Mouse (Mus musculus) forebrain, embryonic 12.5 days (tissue): ENCODE measurements at regions not wholly inside any gene's neighbourhood (a gene's known extent, or its start where the extent isn't known, plus 50 kb on each side); places are given as distances from the start of the nearest gene placed in this dataset.

Experiments used
- ATAC-seq: fragments of 200-750 bp; cut with Nextera tagmentation; 2 replicates; pipeline ENCODE4 v1.8.0; 2017; ENCODE audit warnings: moderate TSS enrichment; ENCODE audit not compliant: low FRiP score
- H3K27ac ChIP-seq: fragments of 300-500 bp; sonication (generic); 2 replicates; pipeline ENCODE4 v1.5.1; 2016; ENCODE audit warnings: mild to moderate bottlenecking
- H3K27me3 ChIP-seq: fragments of 300-500 bp; sonication (generic); 2 replicates; pipeline ENCODE4 v1.6.1; 2016; ENCODE audit warnings: mild to moderate bottlenecking
- H3K36me3 ChIP-seq: fragments of 300-500 bp; sonication (generic); replicated peaks from 2 replicates; pipeline ENCODE4 v1.6.1; 2016; ENCODE audit warnings: mild to moderate bottlenecking
- H3K4me1 ChIP-seq: fragments of 300-500 bp; sonication (generic); 2 replicates; pipeline ENCODE4 v1.6.1; 2016
- H3K4me2 ChIP-seq: fragments of 300-500 bp; sonication (generic); 2 replicates; pipeline ENCODE4 v1.6.1; 2016; ENCODE audit warnings: mild to moderate bottlenecking, moderate library complexity
- H3K4me3 ChIP-seq: fragments of 300-500 bp; sonication (generic); replicated peaks from 2 replicates; pipeline ENCODE4 v1.5.1; 2016; ENCODE audit warnings: mild to moderate bottlenecking
- H3K9ac ChIP-seq: fragments of 300-500 bp; sonication (generic); 2 replicates; pipeline ENCODE4 v1.6.1; 2016; ENCODE audit warnings: mild to moderate bottlenecking
- H3K9me3 ChIP-seq: fragments of 300-500 bp; sonication (generic); 2 replicates; pipeline ENCODE4 v1.6.1; 2016
- WGBS: fragments of 180-500 bp; shearing (Covaris S2); methylation state at CpG from one replicate; pipeline ENCODE4 v1.1.7; 2016; 5-methylcytosine and 5-hydroxymethylcytosine counted together

DNA sequence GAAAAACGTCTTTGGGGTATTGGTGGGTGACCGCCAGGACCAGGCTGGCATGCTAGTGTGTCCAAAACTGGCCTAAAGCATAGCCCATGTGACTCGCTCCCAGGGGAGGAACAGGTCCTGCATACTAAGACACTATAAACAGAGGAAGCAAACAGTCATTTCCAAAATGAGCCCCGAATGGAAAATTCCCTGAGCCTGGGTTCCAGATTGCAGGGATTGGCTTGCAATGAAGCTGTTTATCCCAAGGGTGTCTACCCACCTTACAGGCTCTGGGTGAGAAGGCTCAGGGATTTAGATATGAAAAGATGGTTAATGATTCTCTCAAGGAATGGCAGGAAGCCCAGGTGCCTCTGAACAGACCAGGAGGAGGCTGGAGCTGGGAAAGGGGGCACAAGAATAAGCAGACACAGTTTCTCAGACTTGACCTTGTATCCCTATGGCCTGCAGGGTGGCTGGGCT is 58.2 kb upstream of the Dock1 start:
- Histone ChIP-seq H3K9me3 (no peaks in the 10 kb centered on the region), H3K9ac (no peak overlapping the region), H3K27me3 (no peaks in the 10 kb centered on the region), H3K4me1 (no peaks in the 10 kb centered on the region), H3K36me3 (no peaks in the 10 kb centered on the region), H3K27ac (no peak overlapping the region), H3K4me2 (no peak overlapping the region), H3K4me3 (no peak overlapping the region)
- 81% methylated on average over 4 of the region's 4 CpGs for WGBS
- ATAC-seq, result no peak

DNA sequence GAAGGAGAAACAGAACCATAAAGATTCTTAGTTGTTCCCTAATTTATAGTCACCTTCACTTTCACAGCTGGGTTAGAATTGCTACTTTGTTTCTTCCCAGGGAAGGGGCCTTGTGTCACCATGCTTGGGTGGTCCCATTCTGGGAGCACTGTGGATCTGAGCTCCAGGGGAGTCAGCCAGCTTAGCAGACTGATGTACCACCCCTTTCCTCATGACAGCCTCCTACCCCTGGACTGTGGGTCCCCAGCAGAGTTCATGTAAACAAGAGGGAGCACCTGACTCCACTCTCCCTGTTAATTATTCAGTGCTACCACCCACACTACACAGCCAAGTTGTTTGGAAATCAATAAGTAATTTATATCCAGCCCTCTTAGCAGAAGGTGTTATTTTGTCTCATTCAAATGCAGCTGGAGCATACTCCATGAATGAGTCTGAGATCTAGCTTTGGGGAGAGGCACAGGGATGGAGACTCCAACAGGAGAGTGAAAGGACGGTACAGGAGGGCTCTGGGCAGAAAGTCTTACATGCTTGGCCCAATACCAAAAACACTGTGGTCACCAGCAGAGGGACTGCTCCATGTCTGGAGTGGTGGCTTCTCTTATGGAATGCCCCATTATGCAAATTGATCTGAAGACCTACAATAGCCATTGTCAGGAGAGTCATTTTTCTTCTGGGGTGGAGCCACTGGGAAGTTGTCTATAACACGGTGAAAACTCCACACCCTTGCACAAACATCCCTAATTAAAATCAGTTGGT is 51.1 kb upstream of the Dock1 start:
- WGBS, result 29% methylated on average over 2 of the region's 2 CpGs
- no peak for ATAC-seq
- H3K4me3 ChIP-seq, result no peak overlapping the region
- no peaks in the 10 kb centered on the region for H3K9me3 ChIP-seq
- H3K4me1 ChIP-seq, result no peaks in the 10 kb centered on the region
- H3K9ac ChIP-seq, result no peak overlapping the region
- H3K27me3 ChIP-seq, result no peaks in the 10 kb centered on the region
- H3K36me3 ChIP-seq, result no peaks in the 10 kb centered on the region
- no peak overlapping the region for H3K27ac ChIP-seq
- H3K4me2 ChIP-seq, result no peak overlapping the region

DNA sequence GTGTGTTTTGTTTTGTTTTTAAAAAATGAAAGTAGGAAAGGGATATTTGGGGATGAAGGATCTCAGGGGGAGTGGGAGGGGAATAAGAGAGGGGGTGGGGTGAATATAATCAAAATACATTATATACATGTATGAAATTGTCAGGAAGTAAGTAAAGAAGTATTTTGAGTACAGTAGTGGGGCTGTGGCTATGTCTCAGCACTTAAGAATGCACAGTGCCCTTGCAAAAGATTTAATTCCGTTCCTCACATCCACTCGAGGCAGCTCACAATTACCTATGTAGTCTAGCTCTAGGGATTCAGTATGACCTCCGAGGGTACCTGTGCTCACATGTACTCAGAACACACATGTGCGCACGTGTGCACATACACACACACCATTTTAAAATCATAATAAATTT is 50.4 kb upstream of the Dock1 start:
- ATAC-seq, result no peak
- Histone ChIP-seq H3K9me3 (no peaks in the 10 kb centered on the region), H3K4me3 (no peak overlapping the region), H3K27ac (no peak overlapping the region), H3K9ac (no peak overlapping the region), H3K36me3 (no peaks in the 10 kb centered on the region), H3K4me1 (no peaks in the 10 kb centered on the region), H3K27me3 (no peaks in the 10 kb centered on the region), H3K4me2 (no peak overlapping the region)
- WGBS, result 83% methylated on average over 5 of the region's 5 CpGs
